Mouse (Mus musculus): Measurements from ENCODE around the gene Gm10491. TPM values are rescaled to one million over a fixed set of nuclear protein-coding genes. Genes with fewer than 3 reads are reported as not detected.
A peak's percentile ranks its signal among the peaks of the same experiment; 100 is the strongest.
"Not testable (repeated sequence)": the region's sequence is repeated elsewhere in the genome, so short reads cannot be mapped to it uniquely, and the experiment has no call there.

The Gm10491 gene
- not detected for total RNA-seq (2021)

- DNase-seq = no peak
Observed at GRCm38 (mm10) chrX:7907735-7908134, at the start of gene Gm10491. Gene Gm10491 (minus strand): TSS chrX:7907835.

- DNase-seq = no peak
Observed at GRCm38 (mm10) chrX:7950091-7950490, 42.5 kb upstream of the Gm10491 start.

- DNase-seq = peak; percentile 90 to 93
Observed at GRCm38 (mm10) chrX:7947900-7948492, 40.4 kb upstream of the Gm10491 start.

- no peak for DNase-seq
Observed at GRCm38 (mm10) chrX:7947108-7947899, 39.7 kb upstream of the Gm10491 start, which contains the start of gene Hdac6. Gene Hdac6 (minus strand): TSS chrX:7947889.

- no peak for DNase-seq
Observed at GRCm38 (mm10) chrX:7945618-7946017, 38.0 kb upstream of the Gm10491 start.

GRCm38 (mm10) chrX:7937667-7938066 is 30.0 kb upstream of the Gm10491 start:
- DNase-seq = no peak

GRCm38 (mm10) chrX:7936874-7937273 is 29.2 kb upstream of the Gm10491 start:
- no peak for DNase-seq

GRCm38 (mm10) chrX:7928270-7928790 is 20.7 kb upstream of the Gm10491 start, which contains the start of gene Eras:
Gene Eras (minus strand): TSS chrX:7928607.
- DNase-seq = no peak

- no peak for DNase-seq
Observed at GRCm38 (mm10) chrX:7927116-7927515, 19.5 kb upstream of the Gm10491 start.

GRCm38 (mm10) chrX:7926266-7926665 is 18.6 kb upstream of the Gm10491 start:
- DNase-seq = no peak

- no peak for DNase-seq
Observed at GRCm38 (mm10) chrX:7922032-7922431, 14.4 kb upstream of the Gm10491 start.

GRCm38 (mm10) chrX:7919601-7920383 is 12.2 kb upstream of the Gm10491 start, which contains the start of gene Pcsk1n:
Gene Pcsk1n (plus strand): TSS chrX:7919822.
- peak; percentile 32 to 33 for DNase-seq

- DNase-seq = not testable (repeated sequence)
Observed at GRCm38 (mm10) chrX:7917960-7918359, 10.3 kb upstream of the Gm10491 start.

GRCm38 (mm10) chrX:7915669-7916068 is 8.0 kb upstream of the Gm10491 start:
- DNase-seq = not testable (repeated sequence)

GRCm38 (mm10) chrX:7910473-7910872 is 2.8 kb upstream of the Gm10491 start:
- DNase-seq = no peak

GRCm38 (mm10) chrX:7909242-7909641 is 1.6 kb upstream of the Gm10491 start, which contains the start of gene Gm10490:
Gene Gm10490 (plus strand): TSS chrX:7909542.
- DNase-seq = not testable (repeated sequence)

- DNase-seq = no peak
Observed at GRCm38 (mm10) chrX:7904441-7904840, 3.2 kb downstream of the Gm10491 start.

- DNase-seq = peak; percentile 83 to 86
Observed at GRCm38 (mm10) chrX:7898880-7899874, 8.5 kb downstream of the Gm10491 start, which contains the start of the genes Pqbp1 and Timm17b. Gene Pqbp1 (minus strand): TSS chrX:7899269. Gene Timm17b (plus strand): TSS chrX:7899357.

GRCm38 (mm10) chrX:7898211-7898610 is 9.4 kb downstream of the Gm10491 start:
- no peak for DNase-seq

- DNase-seq = peak; percentile 68 to 72
Observed at GRCm38 (mm10) chrX:7883841-7884567, 23.6 kb downstream of the Gm10491 start, which contains the start of gene Slc35a2. Gene Slc35a2 (plus strand): TSS chrX:7884028.

Data from layer of hippocampus, postnatal 36 days (tissue).